Mouse (Mus musculus) lung, embryonic 16.5 days (tissue): Measurements from ENCODE around the gene Patj. TPM values are rescaled to one million over a fixed set of nuclear protein-coding genes. Genes with fewer than 3 reads are reported as not detected.

Experiments used
- ATAC-seq: fragments of 200-750 bp; cut with Nextera tagmentation; 2 replicates; pipeline ENCODE4 v1.8.0; 2017; ENCODE audit warnings: low read depth, mild to moderate bottlenecking, moderate library complexity
- H3K27ac ChIP-seq: fragments of 300-500 bp; sonication (generic); 2 replicates; pipeline ENCODE4 v1.5.1; 2014; ENCODE audit warnings: mild to moderate bottlenecking, control low read depth, low read length
- H3K27me3 ChIP-seq: fragments of 300-500 bp; sonication (generic); 2 replicates; pipeline ENCODE4 v1.6.1; 2014; ENCODE audit warnings: low read depth, low read length, mixed read lengths; ENCODE audit not compliant: control insufficient read depth, insufficient read depth
- H3K36me3 ChIP-seq: fragments of 300-500 bp; sonication (generic); 2 replicates; pipeline ENCODE4 v1.6.1; 2014; ENCODE audit warnings: low read length; ENCODE audit not compliant: control insufficient read depth, insufficient read depth
- H3K4me1 ChIP-seq: fragments of 300-500 bp; sonication (generic); replicated peaks from 2 replicates; pipeline ENCODE4 v1.6.1; 2014; ENCODE audit warnings: low read length, mixed read lengths; ENCODE audit not compliant: control insufficient read depth, insufficient read depth
- H3K4me2 ChIP-seq: fragments of 300-500 bp; sonication (generic); 2 replicates; pipeline ENCODE4 v1.6.1; 2014; ENCODE audit warnings: low read depth, low read length, control low read depth
- H3K4me3 ChIP-seq: fragments of 300-500 bp; sonication (generic); 2 replicates; pipeline ENCODE4 v1.5.1; 2014; ENCODE audit warnings: mild to moderate bottlenecking, low read length, control low read depth
- H3K9ac ChIP-seq: fragments of 300-500 bp; sonication (generic); 2 replicates; pipeline ENCODE4 v1.6.1; 2014; ENCODE audit warnings: low read length, control low read depth
- H3K9me3 ChIP-seq: fragments of 300-500 bp; sonication (generic); 2 replicates; pipeline ENCODE4 v1.6.1; 2016; ENCODE audit warnings: low read length; ENCODE audit not compliant: control insufficient read depth
- WGBS: fragments of 180-500 bp; shearing (Covaris S2); extraction: QIAGEN DNeasy Blood & Tissue Kit; methylation state at CpG from one replicate; pipeline ENCODE4 v1.1.7; 2014; 5-methylcytosine and 5-hydroxymethylcytosine counted together
- polyA plus RNA-seq: library from polyadenylated mRNA; unstranded; fragments of >200 nt; fragmentation: Nextera tagmentation; extraction: Ambion mirVana; gene quantifications from 2 replicates; pipeline ENCODE4 v1.2.1, GENCODE M21; 2015

The Patj gene
- polyA plus RNA-seq, 1 experiment from 2014 or later, result 21.2 TPM

DNA sequence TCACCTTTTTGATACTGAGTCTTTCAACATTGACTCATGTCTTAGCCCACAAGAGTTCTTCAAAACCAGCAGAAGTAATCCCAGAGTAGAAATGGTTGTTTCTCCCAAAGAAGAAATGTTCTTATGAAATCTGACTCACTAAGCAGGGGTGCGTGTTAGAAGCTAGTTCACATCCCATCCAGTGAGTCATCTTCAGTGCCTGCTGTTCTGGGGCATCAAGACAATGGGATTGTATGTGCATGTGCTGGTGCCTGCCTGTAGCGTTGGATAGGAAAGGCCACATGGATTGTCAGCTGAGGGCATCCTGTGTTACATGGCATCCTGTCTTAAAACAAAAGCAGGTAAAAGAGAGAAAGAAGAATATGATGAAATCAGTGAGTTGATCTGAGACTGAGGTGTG lies 59.8 kb downstream of the Patj start:
- WGBS, result 81% methylated on average over 2 of the region's 2 CpGs

DNA sequence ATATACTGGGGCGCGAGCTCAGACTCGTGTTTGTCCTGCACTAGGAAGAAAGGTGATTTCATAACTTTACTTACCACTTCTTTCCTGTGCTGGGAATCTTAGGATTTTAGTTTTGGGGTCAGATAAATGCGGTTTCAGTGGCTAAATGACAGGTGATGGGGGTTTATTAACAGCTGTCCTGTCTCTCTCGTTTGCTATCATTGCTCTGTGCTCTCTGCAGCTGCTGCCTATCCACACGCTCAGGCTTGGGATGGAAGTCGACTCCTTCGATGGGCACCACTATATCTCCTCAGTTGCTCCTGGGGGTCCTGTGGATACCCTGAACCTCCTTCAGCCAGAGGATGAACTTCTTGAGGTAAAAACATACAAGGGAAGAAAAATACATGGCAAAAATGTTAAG lies 60.3 kb downstream of the Patj start:
- Histone ChIP-seq H3K36me3 (no peaks in the 10 kb centered on the region), H3K9ac (no peak overlapping the region), H3K4me1 (no peaks in the 10 kb centered on the region), H3K9me3 (no peaks in the 10 kb centered on the region), H3K4me3 (no peak overlapping the region), H3K27ac (no peak overlapping the region), H3K27me3 (no peaks in the 10 kb centered on the region), H3K4me2 (no peak overlapping the region)
- ATAC-seq, result no peak
- WGBS, result 84% methylated on average over 8 of the region's 8 CpGs

More for the DNA sequence above, 59.8 kb downstream of the Patj start:
- Histone ChIP-seq H3K4me3 (no peak overlapping the region), H3K36me3 (no peaks in the 10 kb centered on the region), H3K4me1 (no peaks in the 10 kb centered on the region), H3K9me3 (no peaks in the 10 kb centered on the region), H3K27ac (no peak overlapping the region), H3K27me3 (no peaks in the 10 kb centered on the region), H3K4me2 (no peak overlapping the region), H3K9ac (no peak overlapping the region)
- ATAC-seq, result no peak

DNA sequence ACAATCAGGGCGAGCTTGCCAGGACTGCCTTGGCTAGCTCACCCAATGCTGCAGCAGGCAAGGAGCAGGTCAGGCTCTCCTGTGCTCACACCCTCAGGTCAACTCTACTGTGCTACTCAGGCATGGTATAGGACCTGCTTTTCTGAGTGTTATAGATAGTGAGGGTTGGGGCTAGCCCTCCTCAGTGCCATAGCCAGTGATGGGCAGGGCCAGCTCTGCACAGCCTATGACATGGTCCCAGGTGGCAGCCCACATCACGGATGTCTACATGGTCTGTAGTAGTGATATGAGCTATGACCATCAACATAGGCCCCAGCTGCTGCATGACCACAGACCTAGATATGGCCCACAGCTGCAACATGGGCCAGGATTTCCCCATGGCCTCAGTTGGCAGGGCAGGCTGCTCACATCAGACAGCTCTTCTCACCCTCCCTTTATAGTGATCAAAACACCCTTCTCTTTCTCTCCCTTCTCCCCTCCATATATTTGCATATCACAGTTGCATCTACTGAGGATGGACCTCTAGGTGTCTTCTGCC lies 66.3 kb downstream of the Patj start:
- WGBS, result 89% methylated on average over 2 of the region's 2 CpGs
- Histone ChIP-seq H3K4me1 (no peaks in the 10 kb centered on the region), H3K9ac (no peak overlapping the region), H3K4me3 (no peak overlapping the region), H3K9me3 (no peaks in the 10 kb centered on the region), H3K27me3 (no peaks in the 10 kb centered on the region), H3K27ac (no peak overlapping the region), H3K4me2 (no peak overlapping the region), H3K36me3 (peaks cover 7% of the 10 kb centered on the region; the same call in 1 of the 2 replicates)
- ATAC-seq, result no peak

DNA sequence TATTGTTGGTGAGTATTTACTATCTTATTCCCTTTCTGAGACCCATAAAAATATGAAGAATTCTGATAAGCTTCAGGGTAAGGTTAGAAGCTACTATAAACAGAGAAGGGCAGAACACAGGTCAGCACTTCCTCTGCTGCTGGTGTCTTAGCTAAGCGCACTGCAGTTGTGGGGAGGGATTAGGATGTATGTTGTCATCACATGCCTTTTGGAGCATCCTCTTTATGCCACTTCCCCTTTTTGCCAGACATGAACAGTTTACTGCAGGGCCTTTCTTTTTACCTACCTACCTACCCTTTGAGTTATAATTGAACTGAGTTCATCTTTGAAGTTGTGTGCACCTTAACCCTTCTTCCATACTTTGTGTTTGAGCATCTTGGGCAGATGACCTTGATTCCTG lies 69.9 kb downstream of the Patj start:
- H3K4me2 ChIP-seq, result no peak overlapping the region
- ATAC-seq, result no peak
- H3K36me3 ChIP-seq, result peaks cover 7% of the 10 kb centered on the region; the same call in 1 of the 2 replicates
- no peaks in the 10 kb centered on the region for H3K27me3 ChIP-seq
- H3K4me1 ChIP-seq, result no peaks in the 10 kb centered on the region
- H3K4me3 ChIP-seq, result no peak overlapping the region
- no peaks in the 10 kb centered on the region for H3K9me3 ChIP-seq
- no peak overlapping the region for H3K27ac ChIP-seq
- no peak overlapping the region for H3K9ac ChIP-seq
- WGBS, result 83% methylated on average over 1 of the region's 1 CpGs

DNA sequence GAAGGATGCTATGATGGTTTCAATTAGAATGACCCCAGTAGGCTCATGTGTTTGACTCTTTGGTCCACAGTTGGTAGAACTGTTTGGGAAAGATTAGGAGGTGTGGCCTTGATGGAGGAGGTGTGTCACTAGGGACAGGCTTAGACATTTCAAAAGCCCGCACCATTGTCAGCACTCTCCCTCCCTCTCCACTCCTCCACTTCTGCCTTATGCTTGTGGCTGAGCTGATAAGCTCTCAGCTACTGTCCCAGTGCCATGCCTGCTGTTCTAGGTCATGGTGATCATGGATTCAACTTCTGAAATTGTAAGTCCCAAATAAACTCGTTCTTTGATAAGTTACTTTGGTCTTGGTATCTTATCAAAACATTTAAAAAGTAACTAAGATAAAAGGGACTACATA lies 70.3 kb downstream of the Patj start:
- H3K4me3 ChIP-seq, result no peak overlapping the region
- WGBS, result 68% methylated on average over 2 of the region's 2 CpGs
- H3K27ac ChIP-seq, result no peak overlapping the region
- H3K4me1 ChIP-seq, result no peaks in the 10 kb centered on the region
- H3K36me3 ChIP-seq, result peaks cover 7% of the 10 kb centered on the region; the same call in 1 of the 2 replicates
- H3K9me3 ChIP-seq, result no peaks in the 10 kb centered on the region
- H3K27me3 ChIP-seq, result no peaks in the 10 kb centered on the region
- ATAC-seq, result no peak
- H3K4me2 ChIP-seq, result no peak overlapping the region
- no peak overlapping the region for H3K9ac ChIP-seq

DNA sequence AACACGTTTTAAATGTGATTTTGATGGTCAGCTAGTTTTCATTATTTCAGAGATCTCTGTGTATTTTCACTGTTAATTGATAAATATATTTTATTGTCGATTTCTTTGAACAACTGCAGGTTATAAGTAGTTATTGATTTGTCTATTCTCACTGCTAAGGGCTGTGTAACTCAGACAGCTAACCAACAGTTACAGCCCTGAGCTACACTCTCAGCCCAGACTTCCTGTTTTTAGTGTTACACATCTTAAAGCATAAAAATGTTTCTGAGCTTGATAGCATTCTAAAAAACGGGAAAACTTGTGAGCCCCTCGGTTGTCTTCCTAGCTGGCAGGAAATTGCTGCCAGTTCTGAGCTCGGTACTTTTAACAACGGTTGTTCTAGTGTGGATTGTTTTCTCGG lies 75.8 kb downstream of the Patj start:
- no peak for ATAC-seq
- Histone ChIP-seq H3K9ac (no peak overlapping the region), H3K27me3 (no peaks in the 10 kb centered on the region), H3K4me2 (no peak overlapping the region), H3K9me3 (no peaks in the 10 kb centered on the region), H3K36me3 (no peaks in the 10 kb centered on the region), H3K27ac (no peak overlapping the region), H3K4me1 (no peaks in the 10 kb centered on the region), H3K4me3 (no peak overlapping the region)
- 66% methylated on average over 7 of the region's 7 CpGs for WGBS

DNA sequence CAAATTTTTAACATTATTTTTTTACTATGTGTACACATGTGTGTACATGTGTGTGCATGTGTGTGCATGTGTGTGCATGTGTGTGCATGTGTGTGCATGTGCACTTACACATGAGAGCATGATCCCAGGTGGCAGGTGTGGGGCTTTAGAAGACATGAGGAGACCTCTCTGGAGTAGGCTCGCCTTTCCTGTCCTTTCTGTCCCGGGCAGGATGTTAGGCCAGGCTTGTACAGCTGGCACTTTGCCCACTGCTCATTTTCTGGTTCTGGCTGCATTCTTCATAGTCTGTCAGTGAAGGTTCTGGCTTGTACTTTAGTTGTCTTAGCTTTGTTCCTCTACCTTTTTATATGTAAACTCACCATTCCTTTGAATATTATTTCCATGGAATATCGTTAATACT lies 77.9 kb downstream of the Patj start:
- 0 out of 2 replicates have a peak, but pooled peaks cover 3% of the 10 kb centered on the region for H3K4me1 ChIP-seq
- H3K9me3 ChIP-seq, result no peaks in the 10 kb centered on the region
- no peaks in the 10 kb centered on the region for H3K27me3 ChIP-seq
- H3K4me2 ChIP-seq, result no peak overlapping the region
- H3K36me3 ChIP-seq, result no peaks in the 10 kb centered on the region
- 32% methylated on average over 3 of the region's 3 CpGs for WGBS
- H3K4me3 ChIP-seq, result no peak overlapping the region
- H3K9ac ChIP-seq, result no peak overlapping the region
- ATAC-seq, result no peak
- no peak overlapping the region for H3K27ac ChIP-seq

DNA sequence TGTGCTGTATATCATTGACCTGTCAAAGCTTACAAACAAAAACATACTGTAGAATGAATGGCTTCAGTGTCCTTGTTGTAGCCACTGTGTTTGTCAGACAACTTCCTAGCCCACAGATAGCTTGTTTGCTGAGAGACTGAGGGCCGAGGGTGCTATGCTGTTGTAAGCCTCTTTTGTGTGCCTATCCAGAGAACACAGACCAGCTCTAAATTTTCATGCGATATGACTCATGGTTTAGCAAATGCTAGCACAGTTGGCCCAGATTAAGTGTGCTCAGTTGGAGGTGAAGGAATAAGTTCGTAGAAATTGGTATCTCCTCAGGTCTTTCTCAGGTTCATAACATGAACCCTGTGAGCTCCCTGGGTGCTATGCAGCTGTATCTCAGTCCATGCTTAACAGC lies 82.4 kb downstream of the Patj start:
- Histone ChIP-seq H3K9ac (no peak overlapping the region), H3K4me2 (no peak overlapping the region), H3K4me1 (0 out of 2 replicates have a peak, but pooled peaks cover 3% of the 10 kb centered on the region), H3K36me3 (no peaks in the 10 kb centered on the region), H3K27ac (no peak overlapping the region), H3K27me3 (no peaks in the 10 kb centered on the region), H3K4me3 (no peak overlapping the region), H3K9me3 (no peaks in the 10 kb centered on the region)
- no peak for ATAC-seq
- 54% methylated on average over 3 of the region's 3 CpGs for WGBS

DNA sequence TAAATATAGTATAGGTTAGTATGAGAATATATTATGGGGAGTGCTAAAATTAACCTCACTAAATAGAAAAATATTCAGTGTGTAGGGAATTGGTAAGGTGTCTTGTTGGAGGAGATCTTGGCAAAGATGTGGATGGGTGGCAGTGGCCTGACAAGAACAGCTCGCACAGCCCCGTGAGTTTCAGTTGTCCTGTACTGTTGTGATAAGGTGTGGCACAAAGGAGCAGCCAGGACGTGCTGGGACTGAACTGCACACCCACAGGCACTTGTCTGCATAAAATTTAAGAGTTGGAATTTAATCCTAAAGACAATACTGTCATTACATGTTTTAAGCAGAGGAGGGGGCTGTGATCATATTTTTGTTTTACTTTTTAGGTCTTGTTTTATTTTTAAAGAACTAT lies 90.9 kb downstream of the Patj start:
- Histone ChIP-seq H3K4me3 (no peak overlapping the region), H3K4me1 (no peaks in the 10 kb centered on the region), H3K36me3 (no peaks in the 10 kb centered on the region), H3K4me2 (no peak overlapping the region), H3K27ac (no peak overlapping the region), H3K9ac (no peak overlapping the region), H3K27me3 (no peaks in the 10 kb centered on the region), H3K9me3 (no peaks in the 10 kb centered on the region)
- WGBS, result 64% methylated on average over 3 of the region's 3 CpGs
- no peak for ATAC-seq

DNA sequence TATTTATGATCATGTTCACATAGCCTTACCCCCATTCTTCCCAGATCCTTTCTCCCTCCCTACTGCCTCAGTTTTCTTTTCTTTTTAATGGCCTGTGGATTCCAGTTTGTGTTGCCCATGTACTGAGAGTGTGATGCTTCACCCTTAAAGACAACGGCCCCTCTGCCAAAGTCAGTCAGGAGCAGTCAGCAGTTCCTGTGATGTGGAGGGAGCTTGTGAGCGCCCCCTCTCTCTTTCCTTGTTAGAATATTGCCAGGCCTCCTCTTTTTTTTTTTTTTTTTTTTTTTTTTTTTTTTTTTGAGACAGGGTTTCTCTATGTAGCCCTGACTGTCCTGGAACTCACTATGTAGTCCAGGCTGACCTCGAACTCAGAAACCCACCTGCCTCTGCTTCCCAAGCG lies 91.3 kb downstream of the Patj start:
- Histone ChIP-seq H3K9ac (no peak overlapping the region), H3K27ac (no peak overlapping the region), H3K4me3 (no peak overlapping the region), H3K9me3 (no peaks in the 10 kb centered on the region), H3K4me1 (no peaks in the 10 kb centered on the region), H3K4me2 (no peak overlapping the region), H3K36me3 (no peaks in the 10 kb centered on the region), H3K27me3 (no peaks in the 10 kb centered on the region)
- 78% methylated on average over 4 of the region's 4 CpGs for WGBS
- no peak for ATAC-seq
